Mouse (Mus musculus) layer of hippocampus, postnatal 36 days (tissue): ENCODE results near the gene 0610040J01Rik. TPM values are rescaled to one million over a fixed set of nuclear protein-coding genes. Genes with fewer than 3 reads are reported as not detected.
"Not testable (repeated sequence)": the region's sequence is repeated elsewhere in the genome, so short reads cannot be mapped to it uniquely, and the experiment has no call there.

Experiments used
- DNase-seq, 2 experiments: peaks; one replicate each; pipeline ENCODE4 v3.0.0; 2022
- total RNA-seq, 2 experiments: library from RNA; stranded (reverse); gene quantifications; 2 replicates each; pipeline ENCODE4 v1.2.3; 2021

The 0610040J01Rik gene
- total RNA-seq, 2 experiments from 2014 or later = 2.9 to 5.9 TPM

DNA sequence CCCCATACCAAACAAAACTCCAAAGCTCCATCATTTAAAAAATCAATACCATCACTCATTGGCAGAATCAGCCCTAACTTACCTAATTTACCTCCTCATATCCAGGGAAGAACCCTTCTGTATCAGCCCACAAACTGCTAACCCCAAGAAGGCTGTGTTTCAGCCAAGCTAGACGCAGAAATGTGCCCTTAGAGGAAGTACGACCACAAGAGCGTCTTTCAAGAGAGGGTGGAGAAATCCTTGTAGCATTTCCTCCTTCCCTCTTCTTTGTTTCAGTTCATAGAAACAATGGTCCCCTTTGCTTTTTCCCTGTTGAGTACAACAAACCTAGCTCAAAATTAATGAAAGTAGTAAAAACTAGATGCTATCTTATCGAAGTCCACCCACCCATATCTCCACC lies 18.9 kb downstream of the 0610040J01Rik start:
- no peak for DNase-seq

- DNase-seq = no peak
These were observed 21.8 kb downstream of the 0610040J01Rik start for GRCm38 (mm10) chr5:63833955-63834354.

DNA sequence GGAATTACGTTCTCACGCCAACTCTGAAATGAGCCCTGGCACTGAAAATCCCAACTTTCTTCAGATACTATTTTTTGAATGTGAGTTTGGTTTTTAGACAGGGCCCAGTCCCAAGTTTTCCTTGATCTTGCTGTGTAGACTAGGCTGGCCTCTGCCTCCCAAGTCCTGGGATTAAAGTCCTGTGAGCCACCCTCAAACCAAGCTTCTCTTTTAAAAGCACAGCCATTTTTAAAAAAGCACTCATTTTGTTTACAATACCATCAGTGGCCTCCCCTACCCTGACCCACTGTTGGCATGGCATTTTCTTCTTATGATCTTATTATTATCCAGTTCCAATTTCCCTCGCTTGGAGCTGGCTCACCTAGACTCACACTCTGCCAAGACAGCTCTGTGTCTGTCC lies 22.3 kb downstream of the 0610040J01Rik start:
- no peak for DNase-seq

DNA sequence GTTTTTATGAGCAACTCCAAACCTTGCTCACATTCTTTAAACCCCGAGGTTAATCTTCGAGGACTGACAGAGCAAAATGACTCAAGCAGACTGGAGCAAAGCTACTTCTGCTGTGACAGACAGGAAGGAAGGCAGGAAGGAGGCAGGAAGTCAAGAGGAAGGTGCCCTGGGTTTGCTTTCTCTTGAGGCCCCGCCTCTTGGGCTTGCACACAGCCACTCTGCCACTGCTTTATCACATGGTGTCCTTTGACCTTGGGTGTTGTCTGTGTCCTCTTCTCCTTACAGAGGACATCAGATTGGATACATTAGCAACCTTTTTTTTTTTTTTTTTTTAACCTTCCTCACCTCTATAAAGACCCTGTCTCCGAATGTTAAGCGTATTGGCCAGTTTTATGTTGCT lies 25.0 kb downstream of the 0610040J01Rik start:
- DNase-seq = no peak

DNA sequence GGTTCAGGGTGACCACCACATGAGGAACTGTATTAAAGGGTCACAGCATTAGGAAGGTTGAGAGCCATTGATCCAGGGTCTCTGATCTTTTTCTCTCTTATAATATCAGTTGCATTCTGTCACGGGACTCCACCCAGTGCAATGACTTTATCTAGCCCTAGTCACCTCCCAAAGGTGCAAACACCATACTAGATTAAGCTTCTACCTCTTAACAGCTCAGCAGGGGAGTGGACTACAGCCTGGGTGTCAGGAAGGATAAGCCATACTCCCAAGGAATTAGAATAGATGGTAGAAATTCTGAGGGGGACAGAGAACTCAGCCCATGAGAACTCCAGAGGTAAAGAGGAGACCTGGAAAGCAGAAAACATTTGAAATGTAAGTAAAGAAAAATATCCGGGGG lies 25.7 kb downstream of the 0610040J01Rik start:
- no peak for DNase-seq

GRCm38 (mm10) chr5:63839801-63840416 lies 27.7 kb downstream of the 0610040J01Rik start:
- no peak for DNase-seq

- no peak for DNase-seq
These were observed 34.9 kb downstream of the 0610040J01Rik start for GRCm38 (mm10) chr5:63847080-63847479.

- DNase-seq = no peak
These were observed 35.5 kb downstream of the 0610040J01Rik start for GRCm38 (mm10) chr5:63847541-63848226.

- no peak for DNase-seq
These were observed 46.7 kb downstream of the 0610040J01Rik start for GRCm38 (mm10) chr5:63858901-63859300.

DNA sequence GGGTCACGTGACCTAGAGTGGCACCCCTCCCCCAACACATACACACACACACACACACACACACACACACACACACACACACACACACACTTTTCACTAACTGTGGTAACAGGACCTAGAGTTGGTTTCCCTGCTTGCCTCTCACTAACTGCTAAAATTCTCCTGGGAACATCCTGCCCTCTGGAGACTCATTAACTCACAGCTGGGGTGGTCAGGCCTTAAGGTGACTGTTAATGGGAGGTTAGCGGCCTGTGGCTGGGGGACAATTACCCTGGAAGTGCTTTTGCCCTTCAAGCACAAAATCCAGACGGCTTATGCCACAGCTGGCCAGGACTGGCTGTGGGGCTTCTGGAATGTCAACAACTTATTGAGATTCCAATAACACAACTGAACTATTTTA lies 55.3 kb downstream of the 0610040J01Rik start:
- DNase-seq = no peak

DNA sequence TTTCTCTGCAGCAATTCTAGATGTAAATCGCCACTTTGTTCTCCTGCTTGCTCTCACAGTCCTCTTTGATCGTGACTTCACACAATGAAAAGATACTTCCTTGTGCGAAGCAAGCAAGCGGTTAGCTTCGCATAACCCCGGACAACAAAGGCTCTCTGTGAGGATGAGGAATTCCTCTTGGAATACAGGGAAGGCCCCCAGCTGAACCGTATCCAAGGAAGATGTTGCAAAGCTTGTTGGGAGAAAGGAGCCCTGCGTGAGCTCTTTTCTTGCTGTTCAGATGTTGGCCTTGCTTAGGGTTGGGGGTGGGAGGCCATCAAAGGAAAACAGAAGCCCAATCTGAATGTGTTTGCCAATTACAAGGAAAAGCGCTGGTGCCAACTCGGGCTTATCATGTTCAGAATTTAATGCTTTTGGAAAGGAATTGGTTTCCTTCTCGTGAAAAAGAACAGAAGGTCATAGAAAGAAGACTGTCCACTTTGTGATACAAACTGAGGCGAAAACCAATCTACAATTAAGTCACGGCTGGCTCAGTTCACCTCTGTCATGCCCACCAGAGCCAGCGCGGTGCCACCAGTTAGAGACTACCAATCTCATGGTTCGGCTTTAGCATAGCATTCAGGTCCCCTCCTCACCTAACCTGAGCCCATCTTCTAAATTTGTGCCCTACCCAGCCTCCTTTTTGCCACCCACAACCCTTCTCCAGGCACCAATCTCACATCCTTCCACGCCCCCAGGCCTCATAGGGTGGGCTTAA lies 60.2 kb downstream of the 0610040J01Rik start:
- DNase-seq = peak; percentile 15 to 25

DNA sequence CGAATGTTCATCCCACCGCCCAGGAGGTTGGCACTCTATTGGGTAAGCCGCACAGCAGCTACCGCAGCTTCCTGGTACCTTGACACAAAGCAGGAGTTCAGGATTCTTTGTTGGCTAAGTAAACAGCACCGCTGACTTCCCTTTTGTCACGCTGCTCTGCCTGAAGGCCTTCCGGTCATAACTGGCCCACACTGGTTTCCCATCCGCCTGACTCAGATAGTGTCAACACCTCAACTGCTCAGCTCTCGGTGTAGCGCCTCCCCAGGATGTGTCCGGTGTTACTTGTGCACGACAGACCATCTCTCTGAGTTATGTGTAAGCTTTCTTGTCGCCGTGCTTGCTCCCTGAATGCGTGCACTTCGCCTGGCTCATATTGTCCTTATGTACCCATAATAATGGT lies 62.7 kb downstream of the 0610040J01Rik start:
- no peak for DNase-seq

DNA sequence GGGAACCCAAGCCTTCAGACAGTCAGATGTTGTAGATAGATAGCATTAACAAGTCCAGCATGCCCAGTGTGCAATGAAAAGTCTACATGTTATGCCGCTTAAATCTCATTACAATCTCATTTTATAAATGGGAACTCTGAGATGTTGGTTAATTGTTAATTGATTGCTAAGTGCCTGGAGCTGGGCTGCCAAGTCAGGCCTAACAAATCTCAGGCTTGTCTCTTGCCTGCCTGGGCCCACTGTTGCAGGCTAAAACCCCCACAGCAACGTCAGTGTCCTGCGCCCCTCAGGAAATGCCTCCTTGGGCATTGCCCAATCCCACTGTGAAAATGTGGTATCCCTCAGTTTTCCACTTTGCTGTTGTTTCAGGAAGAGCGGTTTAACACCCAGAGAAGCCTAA lies 63.9 kb downstream of the 0610040J01Rik start:
- no peak for DNase-seq

DNA sequence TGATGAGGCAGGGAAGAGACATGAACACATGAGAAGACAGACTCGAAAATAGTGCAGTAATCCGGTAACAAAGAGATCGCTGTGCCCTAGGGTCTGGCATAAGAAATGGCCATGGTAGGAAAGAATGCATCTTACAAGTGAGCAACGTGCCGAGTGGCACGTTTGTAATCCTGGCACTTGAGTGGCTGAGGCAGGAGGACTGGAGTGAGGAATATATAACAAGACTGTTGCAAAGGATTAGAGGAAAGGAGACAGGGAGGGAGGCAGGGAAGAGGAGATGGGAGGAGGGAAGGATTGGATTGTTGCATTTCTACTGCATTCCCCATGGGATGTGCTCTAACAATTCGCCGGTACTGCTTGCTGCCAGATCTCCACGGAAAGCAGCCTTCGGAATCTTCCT lies 66.9 kb downstream of the 0610040J01Rik start:
- no peak for DNase-seq

DNA sequence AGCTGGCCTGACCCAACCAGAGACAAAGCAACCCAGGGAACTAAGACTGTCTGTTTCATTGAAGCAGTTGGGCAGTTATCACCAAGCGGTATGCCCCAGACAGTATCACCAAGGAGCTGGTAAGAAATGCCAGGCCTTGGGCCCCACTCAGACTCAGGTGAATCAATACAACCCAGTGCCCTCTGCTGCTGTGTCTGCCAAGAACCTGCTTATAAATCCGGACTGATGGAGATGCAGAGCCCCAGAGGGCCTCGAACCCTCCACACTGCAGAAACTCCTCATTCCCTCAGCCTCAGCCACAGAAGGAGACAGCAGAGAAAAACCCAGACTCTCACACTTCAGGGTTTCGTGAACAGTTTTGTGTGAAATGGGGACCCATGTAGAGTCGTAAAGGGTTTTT lies 74.1 kb downstream of the 0610040J01Rik start:
- no peak for DNase-seq

GRCm38 (mm10) chr5:63886709-63887108 lies 74.5 kb downstream of the 0610040J01Rik start:
- DNase-seq = no peak

GRCm38 (mm10) chr5:63887111-63887510 lies 74.9 kb downstream of the 0610040J01Rik start:
- DNase-seq = no peak

GRCm38 (mm10) chr5:63891241-63891640 lies 79.1 kb downstream of the 0610040J01Rik start:
- DNase-seq = no peak

- DNase-seq = no peak
These were observed 79.7 kb downstream of the 0610040J01Rik start for GRCm38 (mm10) chr5:63891912-63892311.

- not testable (repeated sequence) for DNase-seq
These were observed 85.0 kb downstream of the 0610040J01Rik start for GRCm38 (mm10) chr5:63897001-63897819.

- no peak for DNase-seq
These were observed 85.6 kb downstream of the 0610040J01Rik start for GRCm38 (mm10) chr5:63897820-63898110.

DNA sequence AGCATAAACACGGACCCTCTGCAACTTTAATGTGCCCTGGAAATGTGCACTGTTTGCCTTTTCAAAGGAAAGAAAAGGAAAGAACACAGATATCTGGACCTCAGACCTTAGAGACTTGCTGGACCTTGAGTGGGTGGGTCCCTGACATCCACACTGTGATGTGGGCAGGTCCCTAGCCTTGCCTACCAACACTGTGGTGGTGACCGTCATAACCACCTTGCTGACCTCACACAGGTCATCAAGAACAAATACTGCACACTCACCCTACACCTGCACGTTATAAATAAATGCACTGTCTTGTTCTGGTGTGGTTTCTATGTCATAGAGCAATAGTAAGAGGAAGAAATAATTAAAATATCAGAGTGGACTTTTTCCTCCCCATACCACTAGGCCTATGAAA lies 91.2 kb downstream of the 0610040J01Rik start:
- no peak for DNase-seq
